Mouse (Mus musculus) liver, embryonic 14.5 days (tissue): ENCODE results near the gene Paqr8. TPM values are rescaled to one million over a fixed set of nuclear protein-coding genes. Genes with fewer than 3 reads are reported as not detected.

Experiments used
- ATAC-seq: fragments of 200-750 bp; cut with Nextera tagmentation; 2 replicates; pipeline ENCODE4 v1.8.0; 2017; ENCODE audit warnings: moderate number of reproducible peaks, mild to moderate bottlenecking, moderate library complexity; ENCODE audit not compliant: insufficient read depth
- DNase-seq, 3 experiments: peaks; one replicate each; pipeline ENCODE4 v3.0.0-alpha.2; 2012 to 2013; ENCODE audit warnings: low read depth in 3 of 3, low spot score in 3 of 3
- H3K27ac ChIP-seq: fragments of 300-500 bp; sonication (generic); 2 replicates; pipeline ENCODE4 v1.5.1; 2014; ENCODE audit warnings: moderate library complexity, mild to moderate bottlenecking, control low read depth, inconsistent platforms
- H3K27me3 ChIP-seq: fragments of 300-500 bp; sonication (generic); 2 replicates; pipeline ENCODE4 v1.6.1; 2014; ENCODE audit warnings: mild to moderate bottlenecking, low read length, moderate library complexity; ENCODE audit not compliant: control insufficient read depth, insufficient read depth
- H3K36me3 ChIP-seq: fragments of 300-500 bp; sonication (generic); replicated peaks from 2 replicates; pipeline ENCODE4 v1.6.1; 2014; ENCODE audit warnings: low read depth; ENCODE audit not compliant: control insufficient read depth, insufficient read depth
- H3K4me1 ChIP-seq, 2 experiments: fragments of 200-500 bp in 1 of 2; fragments of 300-500 bp in 1 of 2; sonication (generic) in 1 of 2; replicated peaks; 2 replicates each; pipeline ENCODE4 v1.6.1; 2012 to 2014; ENCODE audit warnings: antibody characterized with exemption in 1 of 2, inconsistent platforms in 1 of 2, low read length in 1 of 2; ENCODE audit not compliant: control insufficient read depth in 2 of 2, insufficient read depth in 2 of 2
- H3K4me2 ChIP-seq: fragments of 300-500 bp; sonication (generic); 2 replicates; pipeline ENCODE4 v1.6.1; 2014; ENCODE audit warnings: low read depth, mild to moderate bottlenecking, control low read depth, moderate library complexity
- H3K4me3 ChIP-seq, 2 experiments: fragments of 200-500 bp in 1 of 2; fragments of 300-500 bp in 1 of 2; sonication (generic) in 1 of 2; 2 replicates each; pipeline ENCODE4 v1.5.1; 2012 to 2014; ENCODE audit warnings: low read depth in 2 of 2, low read length in 2 of 2, mild to moderate bottlenecking in 2 of 2, control low read depth in 1 of 2, inconsistent platforms in 1 of 2, moderate library complexity in 1 of 2; ENCODE audit not compliant: insufficient read depth in 1 of 2
- H3K9ac ChIP-seq: fragments of 300-500 bp; sonication (generic); replicated peaks from 2 replicates; pipeline ENCODE4 v1.6.1; 2014; ENCODE audit warnings: mild to moderate bottlenecking, control low read depth, moderate library complexity
- H3K9me3 ChIP-seq: fragments of 300-500 bp; sonication (generic); 2 replicates; pipeline ENCODE4 v1.6.1; 2016; ENCODE audit warnings: low read length, mixed read lengths; ENCODE audit not compliant: control insufficient read depth
- CTCF ChIP-seq: IDR thresholded peaks from 2 replicates; pipeline ENCODE4 v1.5.1; 2016; ENCODE audit warnings: antibody characterized with exemption, low read depth, control low read depth
- EP300 ChIP-seq: IDR thresholded peaks from 2 replicates; pipeline ENCODE4 v1.6.1; 2016; ENCODE audit warnings: antibody characterized with exemption, low read depth
- WGBS: fragments of 180-500 bp; shearing (Covaris S2); extraction: QIAGEN DNeasy Blood & Tissue Kit; methylation state at CpG from one replicate; pipeline ENCODE4 v1.1.7; 2014; ENCODE audit not compliant: insufficient replicate concordance; 5-methylcytosine and 5-hydroxymethylcytosine counted together
- polyA plus RNA-seq, 2 experiments: library from polyadenylated mRNA; depleted of rRNA in 1 of 2; stranded (reverse) in 1 of 2; unstranded in 1 of 2; fragments of >200 nt; fragmentation: Nextera tagmentation in 1 of 2; extraction: Ambion mirVana in 1 of 2; gene quantifications; 2 replicates each; pipeline versions ENCODE4 v1.2.1 to v1.2.3; 2012 to 2014

The Paqr8 gene
- polyA plus RNA-seq, 2 experiments, result 0.16 to 0.29 TPM

DNA sequence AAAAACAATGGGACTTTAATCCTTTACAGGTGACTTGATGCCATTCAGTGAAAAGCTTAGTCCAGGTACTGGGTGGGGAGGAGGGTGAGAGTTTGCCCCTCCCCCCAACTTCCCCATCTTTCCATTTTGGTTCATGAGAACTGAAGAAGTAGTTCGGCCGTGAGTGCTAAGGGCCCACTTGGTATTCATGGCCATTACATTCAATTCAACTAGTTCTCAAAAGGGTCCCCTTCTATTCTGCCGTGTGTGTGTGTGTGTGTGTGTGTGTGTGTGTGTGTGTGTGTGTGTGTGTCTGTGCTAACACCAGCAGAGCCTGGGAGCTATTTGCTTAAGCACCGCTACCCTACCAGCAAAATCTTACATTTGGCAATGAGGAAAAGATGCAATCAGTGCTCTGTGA is 94.2 kb downstream of the Paqr8 start:
- 41% methylated on average over 4 of the region's 4 CpGs for WGBS
- DNase-seq (no peak), ATAC-seq (no peak)
- Histone ChIP-seq H3K9me3 (no peaks in the 10 kb centered on the region), H3K36me3 (no peaks in the 10 kb centered on the region), H3K27ac (no peak overlapping the region), H3K27me3 (no peaks in the 10 kb centered on the region), H3K4me3 (no peak overlapping the region), H3K4me1 (no peaks in the 10 kb centered on the region), H3K4me2 (no peak overlapping the region), H3K9ac (no peak overlapping the region)
- TF ChIP-seq CTCF (no peak), EP300 (no peak)

DNA sequence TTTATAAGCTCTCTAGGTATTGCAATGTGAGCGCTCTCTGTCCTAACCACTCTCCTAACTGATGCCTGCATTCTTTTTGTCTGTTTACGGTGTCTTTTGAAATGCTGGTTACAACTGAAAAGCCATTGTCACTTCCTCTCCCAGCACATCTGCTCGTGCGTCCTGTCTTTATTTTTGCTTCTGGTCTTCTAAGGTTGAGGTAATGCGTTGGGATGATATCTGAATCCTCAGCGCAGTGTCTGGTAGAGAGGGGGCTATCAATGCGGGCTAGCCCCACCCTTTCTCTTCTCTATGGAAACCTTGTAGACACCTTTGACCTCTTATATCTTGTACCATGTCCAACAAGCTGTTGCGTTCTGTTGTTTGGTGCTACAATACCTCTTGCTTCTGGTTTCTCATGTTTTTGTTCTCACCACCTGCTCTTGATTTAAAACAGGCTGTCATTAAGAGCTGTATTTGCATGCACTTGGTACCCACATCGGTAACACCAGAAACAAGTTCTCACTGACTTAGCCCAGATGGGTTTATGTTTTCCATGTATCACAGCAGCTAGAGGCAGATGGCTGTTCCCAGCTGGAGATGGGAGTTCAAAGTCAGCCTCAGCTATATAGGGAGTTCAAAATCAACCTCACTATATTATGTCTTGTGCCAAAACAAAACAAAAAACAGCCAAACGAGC is 96.1 kb downstream of the Paqr8 start:
- TF ChIP-seq EP300 (no peak), CTCF (no peak)
- no peaks in the 10 kb centered on the region for H3K4me1 ChIP-seq

More for the DNA sequence above, 96.1 kb downstream of the Paqr8 start:
- ATAC-seq (no peak), DNase-seq (no peak)
- no peak overlapping the region for H3K4me2 ChIP-seq
- no peaks in the 10 kb centered on the region for H3K27me3 ChIP-seq
- WGBS, result 33% methylated on average over 10 of the region's 10 CpGs
- H3K9me3 ChIP-seq, result no peaks in the 10 kb centered on the region
- no peak overlapping the region for H3K9ac ChIP-seq
- no peak overlapping the region for H3K27ac ChIP-seq
- H3K36me3 ChIP-seq, result no peaks in the 10 kb centered on the region
- H3K4me3 ChIP-seq, result no peak overlapping the region

Other genes with a start within 250 kb of the Paqr8 start
- gene Il17a, start 159.7 kb upstream of the Paqr8 start, polyA plus RNA-seq (2012; rRNA removed), result not detected in 2 replicates
- gene Il17a, start 159.7 kb upstream of the Paqr8 start, polyA plus RNA-seq (2014; fragmentation: Nextera tagmentation; extraction: Ambion mirVana), result not detected in 2 replicates
- 0.10 and 0.15 TPM in 2 replicates for gene Il17f, start 100.0 kb upstream of the Paqr8 start, polyA plus RNA-seq (2012; rRNA removed)
- not detected in 2 replicates for gene Il17f, start 100.0 kb upstream of the Paqr8 start, polyA plus RNA-seq (2014; fragmentation: Nextera tagmentation; extraction: Ambion mirVana)
- 107 and 110 TPM in 2 replicates for gene Mcm3, start 70.3 kb upstream of the Paqr8 start, polyA plus RNA-seq (2012; rRNA removed)
- 154 and 173 TPM in 2 replicates for gene Mcm3, start 70.3 kb upstream of the Paqr8 start, polyA plus RNA-seq (2014; fragmentation: Nextera tagmentation; extraction: Ambion mirVana)
- gene Efhc1, start 61.0 kb downstream of the Paqr8 start, polyA plus RNA-seq (2012; rRNA removed), result 0.21 and 1.1 TPM in 2 replicates
- gene Efhc1, start 61.0 kb downstream of the Paqr8 start, polyA plus RNA-seq (2014; fragmentation: Nextera tagmentation; extraction: Ambion mirVana), result 0.32 and 0.53 TPM in 2 replicates
- 1.1 and 1.2 TPM in 2 replicates for gene Tram2, start 188.6 kb downstream of the Paqr8 start, polyA plus RNA-seq (2012; rRNA removed)
- 1.7 and 1.8 TPM in 2 replicates for gene Tram2, start 188.6 kb downstream of the Paqr8 start, polyA plus RNA-seq (2014; fragmentation: Nextera tagmentation; extraction: Ambion mirVana)